Mouse (Mus musculus) forebrain, postnatal 0 days (tissue): ENCODE data around the gene 4921517D22Rik. TPM values are rescaled to one million over a fixed set of nuclear protein-coding genes. Genes with fewer than 3 reads are reported as not detected.

ENCODE experiments used
- ATAC-seq: fragments of 200-750 bp; cut with Nextera tagmentation; 2 replicates; pipeline ENCODE4 v1.8.0; 2017; ENCODE audit warnings: mild to moderate bottlenecking, moderate library complexity
- DNase-seq: peaks from one replicate; pipeline ENCODE4 v3.0.0-alpha.2; 2015
- H3K27ac ChIP-seq: fragments of 300-500 bp; sonication (generic); 2 replicates; pipeline ENCODE4 v1.5.1; 2014; ENCODE audit warnings: low read depth, mild to moderate bottlenecking, antibody characterized with exemption, low read length, moderate library complexity, mixed read lengths
- H3K27me3 ChIP-seq: fragments of 300-500 bp; sonication (generic); 2 replicates; pipeline ENCODE4 v1.6.1; 2014; ENCODE audit warnings: mild to moderate bottlenecking, low read length, mixed read lengths; ENCODE audit not compliant: insufficient read depth
- H3K36me3 ChIP-seq: fragments of 300-500 bp; sonication (generic); 2 replicates; pipeline ENCODE4 v1.6.1; 2014; ENCODE audit warnings: mild to moderate bottlenecking, moderate library complexity; ENCODE audit not compliant: insufficient read depth
- H3K4me1 ChIP-seq: fragments of 300-500 bp; sonication (generic); 2 replicates; pipeline ENCODE4 v1.6.1; 2014; ENCODE audit warnings: antibody characterized with exemption; ENCODE audit not compliant: insufficient read depth
- H3K4me2 ChIP-seq: fragments of 300-500 bp; sonication (generic); 2 replicates; pipeline ENCODE4 v1.6.1; 2014; ENCODE audit warnings: low read depth, mild to moderate bottlenecking, moderate library complexity
- H3K4me3 ChIP-seq: fragments of 300-500 bp; sonication (generic); 2 replicates; pipeline ENCODE4 v1.5.1; 2014; ENCODE audit warnings: low read depth, low read length, mixed read lengths
- H3K9ac ChIP-seq: fragments of 300-500 bp; sonication (generic); 2 replicates; pipeline ENCODE4 v1.6.1; 2014; ENCODE audit warnings: mild to moderate bottlenecking
- H3K9me3 ChIP-seq: fragments of 300-500 bp; sonication (generic); 2 replicates; pipeline ENCODE4 v1.6.1; 2016; ENCODE audit warnings: low read length
- CTCF ChIP-seq: sonication (generic); IDR thresholded peaks from 2 replicates; pipeline ENCODE4 v1.5.1; 2016; ENCODE audit warnings: antibody characterized with exemption, control low read depth, low read depth
- whole genome bisulfite sequencing: fragments of 180-500 bp; shearing (Covaris S2); extraction: QIAGEN DNeasy Blood & Tissue Kit; methylation state at CpG from one replicate; pipeline ENCODE4 v1.1.7; 2014; 5-methylcytosine and 5-hydroxymethylcytosine counted together
- polyA plus RNA-seq: library from polyadenylated mRNA; unstranded; fragments of >200 nt; fragmentation: Nextera tagmentation; extraction: Ambion mirVana; gene quantifications from 2 replicates; pipeline ENCODE4 v1.2.1, GENCODE M21; 2015
- total RNA-seq: library from RNA; depleted of rRNA; stranded (reverse); fragments of >200 nt; gene quantifications from 2 replicates; pipeline ENCODE4 v1.2.3, GENCODE M21; 2014

The 4921517D22Rik gene
- total and polyA plus RNA-seq, 2 experiments from 2014 or later: not detected

DNA sequence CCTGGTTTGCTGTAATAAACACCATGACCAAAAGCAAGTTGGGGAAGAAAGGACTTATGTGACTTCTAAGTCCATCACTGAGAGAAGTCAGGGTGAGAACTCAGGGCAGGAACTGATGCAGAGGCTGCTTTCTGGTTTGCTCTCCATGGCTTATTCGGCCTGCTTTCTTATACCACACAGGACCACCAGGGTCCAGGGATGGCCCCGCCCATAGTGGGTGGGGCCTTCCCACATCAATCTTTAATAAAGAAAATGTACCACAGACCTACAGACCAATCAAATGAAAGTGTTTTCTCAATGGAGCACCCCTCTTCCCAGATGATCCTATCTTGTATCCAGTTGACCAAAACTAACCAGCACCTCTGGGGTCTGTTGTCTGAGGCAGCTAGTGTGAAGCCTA, 22.4 kb downstream of the 4921517D22Rik start:
- TF ChIP-seq CTCF: no peak
- no peaks in the 10 kb centered on the region for H3K36me3 ChIP-seq
- DNase-seq (no peak), ATAC-seq (no peak)
- H3K27ac ChIP-seq: no peak overlapping the region
- no peak overlapping the region for H3K4me3 ChIP-seq
- no peak overlapping the region for H3K4me2 ChIP-seq
- no peaks in the 10 kb centered on the region for H3K9me3 ChIP-seq
- 0 out of 2 replicates have a peak, but pooled peaks cover 5% of the 10 kb centered on the region for H3K4me1 ChIP-seq
- no peaks in the 10 kb centered on the region for H3K27me3 ChIP-seq
- 58% methylated on average over 2 of the region's 2 CpGs for WGBS
- no peak overlapping the region for H3K9ac ChIP-seq

- ATAC-seq (no peak), DNase-seq (no peak)
- H3K4me1 ChIP-seq: 0 out of 2 replicates have a peak, but pooled peaks cover 5% of the 10 kb centered on the region
- WGBS: 75% methylated on average over 10 of the region's 10 CpGs
- H3K4me3 ChIP-seq: no peak overlapping the region
- TF ChIP-seq CTCF: no peak
- H3K27ac ChIP-seq: no peak overlapping the region
- no peak overlapping the region for H3K9ac ChIP-seq
- peaks cover 3% of the 10 kb centered on the region; the same call in 1 of the 2 replicates for H3K36me3 ChIP-seq
- no peaks in the 10 kb centered on the region for H3K27me3 ChIP-seq
- no peaks in the 10 kb centered on the region for H3K9me3 ChIP-seq
- no peak overlapping the region for H3K4me2 ChIP-seq
Measured at GRCm38 (mm10) chr13:59669946-59670345, 24.0 kb downstream of the 4921517D22Rik start.

DNA sequence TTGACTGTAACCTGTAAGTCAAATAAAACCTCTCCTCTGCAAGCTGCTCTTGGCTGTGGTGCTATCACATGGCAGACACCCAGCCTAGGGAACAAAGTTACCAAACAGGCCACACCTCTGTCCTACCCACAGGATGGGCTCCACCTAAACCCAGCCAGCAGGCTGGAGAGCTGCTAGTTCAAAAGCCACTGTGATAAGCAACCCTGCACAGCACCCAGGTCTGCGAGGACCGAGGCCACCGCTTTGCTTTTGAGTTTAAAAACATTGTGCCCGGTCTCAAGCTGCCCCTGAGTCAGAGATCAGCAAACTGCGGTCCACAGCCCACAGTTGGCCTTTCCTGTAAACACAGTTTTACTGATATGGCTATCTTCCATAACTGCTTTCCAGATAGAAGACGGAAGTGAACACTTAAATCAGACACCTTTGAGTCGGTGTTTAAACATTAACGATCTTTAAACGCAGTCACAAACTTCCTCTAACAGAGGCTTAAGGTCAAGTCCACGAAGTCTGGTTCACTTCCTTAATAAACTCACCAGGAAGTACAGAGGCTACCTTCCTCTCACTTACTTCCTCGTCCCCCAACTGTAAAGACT, 25.3 kb downstream of the 4921517D22Rik start:
- no peak overlapping the region for H3K4me2 ChIP-seq
- peaks cover 12% of the 10 kb centered on the region for H3K36me3 ChIP-seq
- ATAC-seq (no peak), DNase-seq (no peak)
- H3K9me3 ChIP-seq: no peaks in the 10 kb centered on the region
- H3K27ac ChIP-seq: no peak overlapping the region
- WGBS: 83% methylated on average over 11 of the region's 11 CpGs
- no peak overlapping the region for H3K4me3 ChIP-seq
- no peaks in the 10 kb centered on the region for H3K27me3 ChIP-seq
- H3K9ac ChIP-seq: no peak overlapping the region
- 0 out of 2 replicates have a peak, but pooled peaks cover 2% of the 10 kb centered on the region for H3K4me1 ChIP-seq
- no peak for TF ChIP-seq CTCF

GRCm38 (mm10) chr13:59667763-59668162, 26.1 kb downstream of the 4921517D22Rik start:
- DNase-seq: no peak
- Histone ChIP-seq H3K4me1 (no peaks in the 10 kb centered on the region), H3K4me2 (no peak overlapping the region), H3K27me3 (no peaks in the 10 kb centered on the region), H3K36me3 (peaks cover 15% of the 10 kb centered on the region), H3K27ac (no peak overlapping the region), H3K9ac (no peak overlapping the region), H3K9me3 (no peaks in the 10 kb centered on the region), H3K4me3 (no peak overlapping the region)
- ATAC-seq: peak; percentile 39; the same call in 1 of the 2 replicates
- no peak for TF ChIP-seq CTCF
- WGBS: 65% methylated on average over 5 of the region's 5 CpGs

- H3K27ac ChIP-seq: no peak overlapping the region
- H3K4me1 ChIP-seq: no peaks in the 10 kb centered on the region
- peaks cover 20% of the 10 kb centered on the region for H3K36me3 ChIP-seq
- no peak overlapping the region for H3K4me3 ChIP-seq
- WGBS: 93% methylated on average over 19 of the region's 19 CpGs
- TF ChIP-seq CTCF: no peak
- H3K27me3 ChIP-seq: no peaks in the 10 kb centered on the region
- no peak for ATAC-seq
- no peak for DNase-seq
- H3K9me3 ChIP-seq: no peaks in the 10 kb centered on the region
- no peak overlapping the region for H3K4me2 ChIP-seq
- H3K9ac ChIP-seq: no peak overlapping the region
Measured at GRCm38 (mm10) chr13:59663939-59664712, 29.8 kb downstream of the 4921517D22Rik start.

DNA sequence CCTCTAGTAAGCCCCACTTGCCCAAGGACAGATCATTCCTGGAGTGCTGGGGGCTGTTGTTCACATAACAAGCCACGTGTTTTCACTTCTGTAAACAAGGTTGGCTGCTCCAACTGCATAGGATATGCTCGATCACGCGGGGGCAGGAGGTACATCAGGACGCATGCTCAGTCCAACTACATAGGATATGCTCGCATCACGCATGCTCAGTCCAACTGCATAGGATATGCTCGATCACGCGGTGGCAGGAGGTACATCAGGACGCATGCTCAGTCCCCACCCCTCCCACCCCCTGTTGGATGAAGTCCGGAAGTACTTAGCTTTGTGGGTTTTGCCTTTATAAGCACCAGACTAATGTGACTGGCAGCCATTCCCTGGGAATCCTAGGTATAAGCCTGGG, 31.9 kb downstream of the 4921517D22Rik start:
- Histone ChIP-seq H3K27me3 (no peaks in the 10 kb centered on the region), H3K4me1 (no peaks in the 10 kb centered on the region), H3K4me3 (no peak overlapping the region), H3K27ac (no peak overlapping the region), H3K36me3 (peaks cover 20% of the 10 kb centered on the region), H3K9me3 (no peaks in the 10 kb centered on the region), H3K4me2 (no peak overlapping the region), H3K9ac (no peak overlapping the region)
- no peak for ATAC-seq
- TF ChIP-seq CTCF: no peak
- WGBS: 97% methylated on average over 12 of the region's 12 CpGs
- no peak for DNase-seq

DNA sequence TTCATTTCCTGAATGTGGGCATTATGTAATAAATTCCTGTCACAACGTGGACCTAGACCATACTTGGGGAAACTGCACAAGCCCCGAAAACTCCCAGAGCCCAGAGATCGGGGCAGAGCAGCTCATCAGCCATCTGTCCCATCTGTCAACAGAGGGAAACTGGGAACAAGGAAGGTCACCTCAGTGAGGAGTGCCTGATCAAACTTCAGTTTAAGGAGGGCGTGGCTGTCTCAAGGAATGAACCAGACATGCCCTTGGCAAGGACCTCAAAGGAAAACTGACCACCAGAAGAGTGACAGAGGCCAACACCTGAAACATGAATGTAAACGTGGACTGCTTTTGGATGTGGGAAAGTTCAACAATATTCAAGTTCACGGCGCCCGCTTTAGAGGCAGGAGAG, 32.5 kb downstream of the 4921517D22Rik start:
- H3K36me3 ChIP-seq: peaks cover 20% of the 10 kb centered on the region
- WGBS: 92% methylated on average over 8 of the region's 8 CpGs
- no peak overlapping the region for H3K9ac ChIP-seq
- ATAC-seq (no peak), DNase-seq (no peak)
- no peaks in the 10 kb centered on the region for H3K27me3 ChIP-seq
- no peaks in the 10 kb centered on the region for H3K4me1 ChIP-seq
- no peak overlapping the region for H3K4me3 ChIP-seq
- H3K9me3 ChIP-seq: no peaks in the 10 kb centered on the region
- no peak overlapping the region for H3K27ac ChIP-seq
- no peak overlapping the region for H3K4me2 ChIP-seq
- TF ChIP-seq CTCF: no peak
